ENCODE assay signal across 7 mouse cellular contexts in genomic region chrX:95968594-95968965, GRCm38 (mm10). TPM values are rescaled to one million over a fixed set of nuclear protein-coding genes. Genes with fewer than 3 reads are reported as not detected.
DNase-seq lines count a peak whose midpoint lies in the region; ATAC-seq lines count a peak whose summit lies in the region.

No protein-coding gene starts in this region.

- peak overlapping the region; percentile 83 for H3K27ac ChIP-seq in embryonic facial prominence, embryonic 12.5 days
- peak overlapping the region; percentile 93 for H3K27ac ChIP-seq in limb, embryonic 10.5 days
- peak overlapping the region; percentile 92 for H3K27ac ChIP-seq in midbrain, embryonic 12.5 days (replicated peaks)

- peak; percentile 95 for ATAC-seq in embryonic facial prominence, embryonic 12.5 days (ENCODE audit: insufficient number of reproducible peaks, insufficient read depth, low FRiP score, low TSS enrichment)
- ATAC-seq in midbrain, embryonic 12.5 days (ENCODE audit: low FRiP score, low read depth), result peak; percentile 91

- peak; percentile 90 to 91 for DNase-seq in adrenal gland, postnatal 36 days
- peak; percentile 70 to 76 for DNase-seq in heart, adult 18-20 months
- DNase-seq in kidney, adult 18-20 months, result peak; percentile 67
- peak; percentile 79 for DNase-seq in limb, embryonic 10.5 days (ENCODE audit: low spot score)
- peak; percentile 63 to 64 for DNase-seq in spleen, adult 18-20 months

- 15% methylated on average over 6 of the region's 6 CpGs for WGBS in embryonic facial prominence, embryonic 12.5 days
- WGBS in limb, embryonic 10.5 days, result 4% methylated on average over 6 of the region's 6 CpGs
- 29% methylated on average over 6 of the region's 6 CpGs for WGBS in midbrain, embryonic 12.5 days

- H3K36me3 ChIP-seq in embryonic facial prominence, embryonic 12.5 days, result no peaks in the 10 kb centered on the region
- H3K36me3 ChIP-seq in limb, embryonic 10.5 days, result no peaks in the 10 kb centered on the region
- no peaks in the 10 kb centered on the region for H3K36me3 ChIP-seq in midbrain, embryonic 12.5 days

- peak overlapping the region; percentile 47; the same call in 1 of the 2 replicates for H3K9ac ChIP-seq in embryonic facial prominence, embryonic 12.5 days
- H3K9ac ChIP-seq in midbrain, embryonic 12.5 days (replicated peaks), result peak overlapping the region; percentile 56

- no peaks in the 10 kb centered on the region for H3K4me1 ChIP-seq in embryonic facial prominence, embryonic 12.5 days
- no peaks in the 10 kb centered on the region for H3K4me1 ChIP-seq in limb, embryonic 10.5 days
- 0 out of 2 replicates have a peak, but pooled peaks cover 3% of the 10 kb centered on the region for H3K4me1 ChIP-seq in midbrain, embryonic 12.5 days

- peak overlapping the region; percentile 42 for H3K4me3 ChIP-seq in embryonic facial prominence, embryonic 12.5 days
- peak overlapping the region; percentile 57 for H3K4me3 ChIP-seq in limb, embryonic 10.5 days
- peak overlapping the region; percentile 41 for H3K4me3 ChIP-seq in midbrain, embryonic 12.5 days

- peak overlapping the region; percentile 54 for H3K4me2 ChIP-seq in embryonic facial prominence, embryonic 12.5 days (replicated peaks)
- peak overlapping the region; percentile 54 for H3K4me2 ChIP-seq in midbrain, embryonic 12.5 days (replicated peaks)

- no peaks in the 10 kb centered on the region for H3K27me3 ChIP-seq in embryonic facial prominence, embryonic 12.5 days
- peaks cover 41% of the 10 kb centered on the region; the same call in 1 of the 2 replicates for H3K27me3 ChIP-seq in limb, embryonic 10.5 days (ENCODE audit: low read depth, poor library complexity, severe bottlenecking)
- H3K27me3 ChIP-seq in midbrain, embryonic 12.5 days, result no peaks in the 10 kb centered on the region; the same call in 1 of the 2 replicates

- H3K9me3 ChIP-seq in embryonic facial prominence, embryonic 12.5 days, result no peaks in the 10 kb centered on the region
- H3K9me3 ChIP-seq in limb, embryonic 10.5 days (replicated peaks), result no peaks in the 10 kb centered on the region
- H3K9me3 ChIP-seq in midbrain, embryonic 12.5 days, result no peaks in the 10 kb centered on the region

RNA-seq across cellular contexts. Expression of gene Las1l, which starts 11.8 kb away (rescaled TPM):
- total RNA-seq in adrenal gland, postnatal 36 days (2021), result 10 to 100 TPM; 42.5 to 44.9 TPM
- 60.6 and 62.0 TPM in 2 replicates for polyA plus RNA-seq in embryonic facial prominence, embryonic 12.5 days (2016; fragmentation: Nextera tagmentation; extraction: Ambion mirVana)
- total RNA-seq in heart, adult 18-20 months (2021), result 10 to 100 TPM; 36.6 to 37.1 TPM
- 76.4 and 80.7 TPM in 2 replicates for polyA plus RNA-seq in limb, embryonic 10.5 days (2016; fragmentation: Nextera tagmentation; extraction: Ambion mirVana)
- polyA plus RNA-seq in midbrain, embryonic 12.5 days (2016; fragmentation: Nextera tagmentation; extraction: Ambion mirVana), result 69.1 and 70.7 TPM in 2 replicates

Comparison
In these comparisons a context has a peak if more than half of its experiments do, and no peak if none do; other contexts are left out.
1. Peak in every context shown above with its lines: DNase-seq, ATAC-seq, H3K4me3 ChIP-seq and H3K27ac ChIP-seq.